Mouse (Mus musculus): ENCODE data around the gene Obp2b. TPM values are rescaled to one million over a fixed set of nuclear protein-coding genes. Genes with fewer than 3 reads are reported as not detected.
"Not testable (repeated sequence)": the region's sequence is repeated elsewhere in the genome, so short reads cannot be mapped to it uniquely, and the experiment has no call there.

Obp2b gene
- polyA plus RNA-seq (2012; rRNA removed) (not detected in 2 replicates), polyA plus RNA-seq (2014; fragmentation: Nextera tagmentation; extraction: Ambion mirVana) (not detected in 2 replicates)

DNA sequence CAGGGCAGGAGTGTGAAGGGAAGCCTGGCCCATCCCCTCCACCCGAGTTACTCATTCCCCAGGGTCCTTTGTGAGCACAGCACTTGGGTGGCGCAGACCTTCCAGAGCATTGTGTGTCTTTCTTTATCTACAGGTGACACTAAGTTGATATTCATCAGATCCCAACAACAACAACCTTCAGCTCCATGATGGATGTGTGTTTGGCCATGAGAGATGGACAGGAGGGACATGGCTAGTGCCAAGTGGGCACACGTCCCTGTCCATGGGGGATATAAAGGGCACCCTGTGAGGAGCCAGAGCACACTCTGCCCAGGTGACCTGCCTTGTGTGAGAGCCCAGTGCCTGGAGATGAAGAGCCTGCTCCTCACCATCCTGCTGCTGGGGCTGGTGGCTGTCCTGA, at the start of gene Obp2b:
Obp2b (plus strand) TSS at position 301 of the 400 bp plus-strand sequence.
- not testable (repeated sequence) for H3K9me3 ChIP-seq (ENCODE audit: control insufficient read depth, low read length); H3K27me3 ChIP-seq (ENCODE audit: control insufficient read depth, insufficient read depth, low read length); H3K36me3 ChIP-seq (ENCODE audit: control insufficient read depth, insufficient read depth, low read length); H3K9ac ChIP-seq (ENCODE audit: low read depth, low read length, severe bottlenecking); ATAC-seq (ENCODE audit: low FRiP score, low read depth); H3K4me3 ChIP-seq (replicated peaks; ENCODE audit: low read length); H3K27ac ChIP-seq (replicated peaks; ENCODE audit: low read depth, low read length); H3K4me2 ChIP-seq (replicated peaks; ENCODE audit: low read depth, low read length, severe bottlenecking); H3K4me1 ChIP-seq (ENCODE audit: control insufficient read depth, insufficient read depth, low read length); DNase-seq (ENCODE audit: low spot score)
- WGBS = 100% methylated on average over 2 of the region's 3 CpGs

DNA sequence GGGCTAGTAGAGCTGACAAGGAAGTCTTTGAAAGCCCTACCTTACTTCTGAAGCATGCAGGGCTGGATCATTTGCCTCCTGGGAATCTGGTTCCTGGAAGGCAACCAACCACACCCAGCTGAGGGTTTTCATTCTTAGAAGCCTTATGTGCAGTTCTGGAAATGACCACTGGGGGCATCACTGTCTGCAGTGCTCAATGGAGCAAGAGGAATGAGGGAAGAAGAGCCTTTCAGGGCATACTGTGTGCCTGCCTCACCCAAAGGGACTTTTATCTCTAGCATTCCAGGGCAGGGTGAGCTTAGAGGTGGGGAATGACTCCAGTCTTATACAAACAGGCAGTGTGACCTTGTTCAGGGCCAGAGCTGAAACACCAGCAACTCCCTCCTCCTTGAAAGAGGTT, 42.2 kb upstream of the Obp2b start:
- no peaks in the 10 kb centered on the region for H3K4me1 ChIP-seq (ENCODE audit: control insufficient read depth, insufficient read depth, low read length)
- no peak overlapping the region for H3K9ac ChIP-seq (ENCODE audit: low read depth, low read length, severe bottlenecking)
- H3K36me3 ChIP-seq (ENCODE audit: control insufficient read depth, insufficient read depth, low read length) = no peaks in the 10 kb centered on the region
- no peak for TF ChIP-seq POLR2A (IDR thresholded peaks at IDR 0.05; ENCODE audit: borderline replicate concordance, extremely low read depth, insufficient read depth, insufficient read length)
- H3K27ac ChIP-seq (replicated peaks; ENCODE audit: low read depth, low read length) = no peak overlapping the region
- DNase-seq (ENCODE audit: low spot score) (peak; percentile 69), ATAC-seq (ENCODE audit: low FRiP score, low read depth) (no peak)
- no peaks in the 10 kb centered on the region for H3K9me3 ChIP-seq (ENCODE audit: control insufficient read depth, low read length)
- no peak overlapping the region for H3K4me3 ChIP-seq (replicated peaks; ENCODE audit: low read length)
- no peaks in the 10 kb centered on the region for H3K27me3 ChIP-seq (ENCODE audit: control insufficient read depth, insufficient read depth, low read length)
- no peak overlapping the region for H3K4me2 ChIP-seq (replicated peaks; ENCODE audit: low read depth, low read length, severe bottlenecking)

DNA sequence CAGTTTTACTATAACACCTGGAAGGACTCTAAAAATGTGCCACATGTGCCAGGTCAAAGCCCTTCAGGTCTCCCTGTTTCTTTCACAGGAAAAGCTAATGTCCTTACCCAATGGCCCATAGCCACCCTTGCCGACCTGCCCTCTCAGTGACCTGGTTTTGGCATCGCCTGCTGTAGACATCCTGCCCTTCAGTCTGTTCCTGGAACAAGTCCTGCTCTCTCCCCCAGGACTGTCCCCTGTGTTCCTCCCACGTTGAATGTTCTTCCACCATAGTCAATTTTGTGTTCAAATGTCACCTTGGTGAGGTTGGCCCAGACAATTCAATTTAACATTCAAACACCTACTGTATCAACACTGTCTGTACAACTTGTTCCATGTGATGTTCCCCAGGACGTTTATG, 39.9 kb upstream of the Obp2b start:
- no peak overlapping the region for H3K9ac ChIP-seq (ENCODE audit: low read depth, low read length, severe bottlenecking)
- H3K4me1 ChIP-seq (ENCODE audit: control insufficient read depth, insufficient read depth, low read length) = no peaks in the 10 kb centered on the region
- WGBS = 61% methylated on average over 4 of the region's 4 CpGs
- no peak for TF ChIP-seq POLR2A (IDR thresholded peaks at IDR 0.05; ENCODE audit: borderline replicate concordance, extremely low read depth, insufficient read depth, insufficient read length)
- no peaks in the 10 kb centered on the region for H3K36me3 ChIP-seq (ENCODE audit: control insufficient read depth, insufficient read depth, low read length)
- DNase-seq (ENCODE audit: low spot score) (no peak), ATAC-seq (ENCODE audit: low FRiP score, low read depth) (no peak)
- no peaks in the 10 kb centered on the region for H3K9me3 ChIP-seq (ENCODE audit: control insufficient read depth, low read length)
- H3K27me3 ChIP-seq (ENCODE audit: control insufficient read depth, insufficient read depth, low read length) = no peaks in the 10 kb centered on the region
- H3K4me3 ChIP-seq (replicated peaks; ENCODE audit: low read length) = no peak overlapping the region
- H3K4me2 ChIP-seq (replicated peaks; ENCODE audit: low read depth, low read length, severe bottlenecking) = no peak overlapping the region
- no peak overlapping the region for H3K27ac ChIP-seq (replicated peaks; ENCODE audit: low read depth, low read length)

DNA sequence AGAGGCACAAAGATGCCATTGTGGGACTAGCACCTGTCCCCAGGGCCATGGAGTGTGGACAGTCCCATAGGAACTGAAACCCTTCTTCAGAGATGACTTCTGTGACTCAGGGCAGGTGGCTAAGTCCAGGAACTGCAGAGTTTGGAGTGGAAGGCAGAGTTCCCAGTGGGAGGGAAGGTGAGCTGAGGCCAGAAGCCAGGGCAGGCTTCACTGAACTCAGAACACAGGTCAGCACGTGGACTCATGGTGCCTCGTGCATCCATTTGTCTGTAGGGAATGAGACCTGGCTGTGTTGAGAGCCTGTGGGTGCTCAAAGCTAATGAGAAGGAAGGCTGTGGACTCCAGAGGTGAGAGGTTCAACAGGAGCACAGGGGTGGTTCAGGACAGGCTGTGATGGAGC, 38.1 kb upstream of the Obp2b start:
- Histone ChIP-seq H3K4me3 (replicated peaks; ENCODE audit: low read length) (no peak overlapping the region), H3K4me2 (replicated peaks; ENCODE audit: low read depth, low read length, severe bottlenecking) (no peak overlapping the region), H3K4me1 (ENCODE audit: control insufficient read depth, insufficient read depth, low read length) (no peaks in the 10 kb centered on the region), H3K9me3 (ENCODE audit: control insufficient read depth, low read length) (no peaks in the 10 kb centered on the region), H3K27me3 (ENCODE audit: control insufficient read depth, insufficient read depth, low read length) (no peaks in the 10 kb centered on the region), H3K36me3 (ENCODE audit: control insufficient read depth, insufficient read depth, low read length) (no peaks in the 10 kb centered on the region), H3K27ac (replicated peaks; ENCODE audit: low read depth, low read length) (no peak overlapping the region), H3K9ac (ENCODE audit: low read depth, low read length, severe bottlenecking) (no peak overlapping the region)
- 89% methylated on average over 2 of the region's 2 CpGs for WGBS
- DNase-seq (ENCODE audit: low spot score) (no peak), ATAC-seq (ENCODE audit: low FRiP score, low read depth) (no peak)
- no peak for TF ChIP-seq POLR2A (IDR thresholded peaks at IDR 0.05; ENCODE audit: borderline replicate concordance, extremely low read depth, insufficient read depth, insufficient read length)

DNA sequence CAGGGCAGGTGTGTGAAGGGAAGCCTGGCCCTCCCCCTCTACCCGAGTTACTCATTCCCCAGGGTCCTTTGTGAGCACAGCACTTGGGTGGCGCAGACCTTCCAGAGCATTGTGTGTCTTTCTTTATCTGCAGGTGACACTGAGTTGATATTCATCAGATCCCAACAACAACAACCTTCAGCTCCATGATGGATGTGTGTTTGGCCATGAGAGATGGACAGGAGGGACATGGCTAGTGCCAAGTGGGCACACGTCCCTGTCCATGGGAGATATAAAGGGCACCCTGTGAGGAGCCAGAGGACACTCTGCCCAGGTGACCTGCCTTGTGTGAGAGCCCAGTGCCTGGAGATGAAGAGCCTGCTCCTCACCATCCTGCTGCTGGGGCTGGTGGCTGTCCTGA, 37.1 kb upstream of the Obp2b start, which contains the start of gene Obp2a:
Obp2a (plus strand) TSS at position 301 of the 400 bp plus-strand sequence.
- not testable (repeated sequence) for H3K9ac ChIP-seq (ENCODE audit: low read depth, low read length, severe bottlenecking); H3K27me3 ChIP-seq (ENCODE audit: control insufficient read depth, insufficient read depth, low read length); ATAC-seq (ENCODE audit: low FRiP score, low read depth); H3K36me3 ChIP-seq (ENCODE audit: control insufficient read depth, insufficient read depth, low read length); DNase-seq (ENCODE audit: low spot score); H3K9me3 ChIP-seq (ENCODE audit: control insufficient read depth, low read length); H3K4me1 ChIP-seq (ENCODE audit: control insufficient read depth, insufficient read depth, low read length); H3K4me2 ChIP-seq (replicated peaks; ENCODE audit: low read depth, low read length, severe bottlenecking); H3K27ac ChIP-seq (replicated peaks; ENCODE audit: low read depth, low read length); H3K4me3 ChIP-seq (replicated peaks; ENCODE audit: low read length)
- 77% methylated on average over 3 of the region's 3 CpGs for whole genome bisulfite sequencing

DNA sequence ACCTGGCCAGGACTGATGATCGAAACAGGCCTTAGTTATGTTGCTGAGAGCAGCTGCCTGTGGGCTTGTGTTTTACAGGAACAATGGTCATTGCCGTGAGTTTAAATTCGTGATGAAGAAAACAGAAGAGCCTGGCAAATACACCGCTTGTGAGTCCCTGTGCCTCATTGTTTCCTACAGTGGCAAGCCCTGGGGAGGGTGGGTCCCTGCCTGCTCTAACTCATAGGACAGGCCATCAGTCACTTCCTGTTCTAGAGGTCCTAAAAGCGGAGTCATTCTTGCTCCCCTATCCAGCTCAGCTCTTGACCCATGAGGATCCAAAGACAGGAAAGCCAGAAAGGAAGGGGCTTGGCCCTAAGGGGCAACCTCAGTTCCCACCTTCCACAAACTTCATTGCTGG, 35.8 kb upstream of the Obp2b start:
- no peaks in the 10 kb centered on the region for H3K9me3 ChIP-seq (ENCODE audit: control insufficient read depth, low read length)
- no peak overlapping the region for H3K4me2 ChIP-seq (replicated peaks; ENCODE audit: low read depth, low read length, severe bottlenecking)
- ATAC-seq (ENCODE audit: low FRiP score, low read depth) (no peak), DNase-seq (ENCODE audit: low spot score) (no peak)
- H3K4me3 ChIP-seq (replicated peaks; ENCODE audit: low read length) = no peak overlapping the region
- H3K4me1 ChIP-seq (ENCODE audit: control insufficient read depth, insufficient read depth, low read length) = no peaks in the 10 kb centered on the region
- no peaks in the 10 kb centered on the region for H3K27me3 ChIP-seq (ENCODE audit: control insufficient read depth, insufficient read depth, low read length)
- no peak overlapping the region for H3K9ac ChIP-seq (ENCODE audit: low read depth, low read length, severe bottlenecking)
- no peak for TF ChIP-seq POLR2A (IDR thresholded peaks at IDR 0.05; ENCODE audit: borderline replicate concordance, extremely low read depth, insufficient read depth, insufficient read length)
- WGBS = 67% methylated on average over 5 of the region's 5 CpGs
- no peaks in the 10 kb centered on the region for H3K36me3 ChIP-seq (ENCODE audit: control insufficient read depth, insufficient read depth, low read length)
- H3K27ac ChIP-seq (replicated peaks; ENCODE audit: low read depth, low read length) = no peak overlapping the region
